Mouse (Mus musculus) lung, postnatal 0 days (tissue): ENCODE results near the gene Rabl3. TPM values are rescaled to one million over a fixed set of nuclear protein-coding genes. Genes with fewer than 3 reads are reported as not detected.

Experiments
- ATAC-seq: fragments of 200-750 bp; cut with Nextera tagmentation; 2 replicates; pipeline ENCODE4 v1.8.0; 2017; ENCODE audit warnings: moderate library complexity
- DNase-seq: peaks from one replicate; pipeline ENCODE4 v3.0.0-alpha.2; 2016; ENCODE audit warnings: low spot score
- H3K27ac ChIP-seq: fragments of 300-500 bp; sonication (generic); 2 replicates; pipeline ENCODE4 v1.5.1; 2014; ENCODE audit warnings: antibody characterized with exemption, mild to moderate bottlenecking, low read length, mixed read lengths
- H3K27me3 ChIP-seq: fragments of 300-500 bp; sonication (generic); replicated peaks from 2 replicates; pipeline ENCODE4 v1.6.1; 2014; ENCODE audit warnings: low read length, mixed read lengths; ENCODE audit not compliant: insufficient read depth
- H3K36me3 ChIP-seq: fragments of 300-500 bp; sonication (generic); 2 replicates; pipeline ENCODE4 v1.6.1; 2014; ENCODE audit warnings: low read length, mixed read lengths; ENCODE audit not compliant: insufficient read depth
- H3K4me1 ChIP-seq: fragments of 300-500 bp; sonication (generic); 2 replicates; pipeline ENCODE4 v1.6.1; 2014; ENCODE audit warnings: antibody characterized with exemption, low read depth, low read length, mixed read lengths; ENCODE audit not compliant: insufficient read depth
- H3K4me2 ChIP-seq: fragments of 300-500 bp; sonication (generic); replicated peaks from 2 replicates; pipeline ENCODE4 v1.6.1; 2014; ENCODE audit warnings: low read depth, mild to moderate bottlenecking, low read length, moderate library complexity, mixed read lengths
- H3K4me3 ChIP-seq: fragments of 300-500 bp; sonication (generic); 2 replicates; pipeline ENCODE4 v1.5.1; 2014; ENCODE audit warnings: low read depth, low read length
- H3K9ac ChIP-seq: fragments of 300-500 bp; sonication (generic); replicated peaks from 2 replicates; pipeline ENCODE4 v1.6.1; 2014; ENCODE audit warnings: low read depth, mild to moderate bottlenecking
- H3K9me3 ChIP-seq: fragments of 300-500 bp; sonication (generic); 2 replicates; pipeline ENCODE4 v1.6.1; 2016; ENCODE audit warnings: low read length, mixed read lengths
- CTCF ChIP-seq: IDR thresholded peaks from 2 replicates; pipeline ENCODE4 v1.5.1; 2016; ENCODE audit warnings: antibody characterized with exemption, mild to moderate bottlenecking
- EP300 ChIP-seq: IDR thresholded peaks from 2 replicates; pipeline ENCODE4 v1.6.1; 2016; ENCODE audit warnings: antibody characterized with exemption, mild to moderate bottlenecking, control low read depth
- WGBS: fragments of 180-500 bp; shearing (Covaris S2); extraction: QIAGEN DNeasy Blood & Tissue Kit; methylation state at CpG from one replicate; pipeline ENCODE4 v1.1.7; 2014; 5-methylcytosine and 5-hydroxymethylcytosine counted together
- polyA plus RNA-seq: library from polyadenylated mRNA; unstranded; fragments of >200 nt; fragmentation: Nextera tagmentation; extraction: Ambion mirVana; gene quantifications from 2 replicates; pipeline ENCODE4 v1.2.1, GENCODE M21; 2015

The Rabl3 gene
- polyA plus RNA-seq, 1 experiment from 2014 or later, result 11.3 TPM

DNA sequence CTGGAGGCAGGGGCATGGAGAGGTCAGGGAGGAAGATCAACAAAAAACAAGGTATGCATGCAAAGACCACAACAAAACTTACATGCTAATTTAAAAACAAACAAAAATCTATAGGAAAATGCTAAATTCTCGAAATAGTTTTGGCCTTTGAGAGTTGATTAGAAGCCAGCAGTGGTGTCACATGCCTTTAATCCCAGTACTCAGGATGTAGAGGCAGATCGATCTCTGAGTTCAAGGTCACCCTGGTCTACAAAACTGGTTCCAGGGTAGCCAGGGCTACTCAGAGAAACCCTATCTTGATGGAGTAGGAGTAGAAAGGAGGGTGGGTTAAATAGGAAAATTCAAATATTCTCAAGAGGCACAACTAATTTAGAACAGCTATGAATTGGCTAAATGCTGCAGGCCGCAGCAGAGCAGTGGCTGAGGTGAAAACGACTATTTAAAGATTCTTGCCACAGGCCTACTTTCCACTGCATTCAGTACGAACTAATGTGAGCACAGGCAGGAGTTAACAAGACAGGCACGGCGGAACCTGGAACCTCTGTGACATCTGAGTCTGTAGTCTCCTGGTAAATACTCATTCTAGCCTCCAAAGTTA is 17.5 kb upstream of the Rabl3 start:
- no peak for ATAC-seq
- H3K4me3 ChIP-seq, result no peak overlapping the region
- no peak overlapping the region for H3K4me2 ChIP-seq
- TF ChIP-seq CTCF, result no peak
- TF ChIP-seq EP300, result no peak
- no peaks in the 10 kb centered on the region for H3K9me3 ChIP-seq
- WGBS, result 94% methylated on average over 7 of the region's 7 CpGs
- H3K27ac ChIP-seq, result no peak overlapping the region
- H3K36me3 ChIP-seq, result 0 out of 2 replicates have a peak, but pooled peaks cover 5% of the 10 kb centered on the region
- H3K9ac ChIP-seq, result no peak overlapping the region
- H3K27me3 ChIP-seq, result no peaks in the 10 kb centered on the region
- H3K4me1 ChIP-seq, result no peaks in the 10 kb centered on the region
- DNase-seq, result no peak

DNA sequence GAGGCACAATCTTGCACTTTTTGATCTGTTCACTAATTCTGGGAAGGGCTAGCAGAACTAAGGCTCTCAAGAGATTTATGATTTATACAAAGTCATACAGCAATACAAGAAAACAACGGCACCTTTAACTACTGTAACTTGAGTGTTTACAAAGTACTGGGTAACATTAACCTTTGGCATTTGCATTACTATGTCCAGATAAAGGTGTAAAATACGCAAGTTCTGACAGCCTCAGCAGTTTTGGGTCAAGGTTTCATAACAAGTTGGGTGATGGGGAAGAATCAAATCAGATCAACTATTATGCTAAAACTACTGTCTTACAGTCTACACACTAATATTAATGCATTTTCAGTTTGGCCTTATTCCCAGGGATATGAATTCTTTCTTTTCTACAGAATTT is 14.6 kb upstream of the Rabl3 start:
- Histone ChIP-seq H3K27me3 (no peaks in the 10 kb centered on the region), H3K4me2 (no peak overlapping the region), H3K9ac (no peak overlapping the region), H3K36me3 (0 out of 2 replicates have a peak, but pooled peaks cover 5% of the 10 kb centered on the region), H3K4me1 (no peaks in the 10 kb centered on the region), H3K27ac (no peak overlapping the region), H3K4me3 (no peak overlapping the region), H3K9me3 (no peaks in the 10 kb centered on the region)
- TF ChIP-seq CTCF, result no peak
- no peak for TF ChIP-seq EP300
- WGBS, result 79% methylated on average over 2 of the region's 2 CpGs
- DNase-seq, result no peak
- no peak for ATAC-seq

DNA sequence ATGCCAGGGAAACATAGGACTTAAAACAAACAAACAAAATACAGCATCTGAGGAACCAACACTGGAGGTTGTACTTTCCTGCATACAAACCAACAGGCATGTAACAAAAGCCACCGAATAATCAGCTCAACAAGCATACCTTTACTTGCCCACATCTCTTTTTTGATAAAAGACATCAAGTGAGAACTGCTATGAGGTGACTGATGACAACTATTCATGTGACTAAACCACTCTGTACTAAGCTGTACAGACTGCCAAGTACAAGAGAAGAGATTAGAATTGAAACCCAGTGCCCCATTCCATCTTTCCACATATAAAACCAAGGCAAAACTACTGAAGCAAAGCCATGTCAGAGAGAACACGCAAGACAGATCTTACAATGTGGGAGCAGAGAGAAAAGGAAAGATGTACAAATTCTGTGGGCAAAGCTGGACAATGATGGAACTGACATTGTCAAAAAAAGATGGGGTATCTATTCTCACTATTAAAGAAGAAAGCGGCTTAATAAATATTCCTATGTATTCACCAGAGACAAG is 12.9 kb upstream of the Rabl3 start:
- Histone ChIP-seq H3K4me1 (no peaks in the 10 kb centered on the region), H3K36me3 (0 out of 2 replicates have a peak, but pooled peaks cover 5% of the 10 kb centered on the region), H3K27ac (no peak overlapping the region), H3K4me2 (no peak overlapping the region), H3K27me3 (no peaks in the 10 kb centered on the region), H3K4me3 (no peak overlapping the region), H3K9ac (no peak overlapping the region), H3K9me3 (no peaks in the 10 kb centered on the region)
- DNase-seq (no peak), ATAC-seq (no peak)
- WGBS, result 94% methylated on average over 3 of the region's 3 CpGs
- no peak for TF ChIP-seq EP300

DNA sequence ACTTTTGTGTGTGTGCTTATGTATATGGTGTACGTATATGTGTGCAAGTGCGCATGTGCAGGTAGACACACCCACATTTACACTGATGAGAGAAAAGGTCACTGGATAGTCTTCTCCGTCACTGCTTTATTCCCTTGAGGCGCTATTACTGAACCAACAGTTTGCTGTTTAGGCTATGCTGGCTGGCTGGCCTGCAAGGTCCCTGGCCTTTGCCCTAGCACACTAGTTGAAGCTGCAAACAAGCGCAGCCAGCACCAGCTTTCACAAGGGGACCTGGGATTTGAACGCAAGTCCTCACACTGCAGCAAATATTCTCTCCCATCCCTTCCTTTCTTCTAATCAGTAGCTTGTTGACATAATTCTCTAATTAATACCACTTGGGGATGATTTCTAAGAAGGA is 9.5 kb upstream of the Rabl3 start:
- DNase-seq, result no peak
- H3K9me3 ChIP-seq, result no peaks in the 10 kb centered on the region
- ATAC-seq, result no peak
- H3K27me3 ChIP-seq, result no peaks in the 10 kb centered on the region
- WGBS, result 91% methylated on average over 6 of the region's 6 CpGs
- no peak overlapping the region for H3K4me3 ChIP-seq
- H3K4me2 ChIP-seq, result no peak overlapping the region
- H3K9ac ChIP-seq, result no peak overlapping the region
- no peaks in the 10 kb centered on the region for H3K4me1 ChIP-seq
- no peak overlapping the region for H3K27ac ChIP-seq
- no peaks in the 10 kb centered on the region for H3K36me3 ChIP-seq
- no peak for TF ChIP-seq EP300
- no peak for TF ChIP-seq CTCF

DNA sequence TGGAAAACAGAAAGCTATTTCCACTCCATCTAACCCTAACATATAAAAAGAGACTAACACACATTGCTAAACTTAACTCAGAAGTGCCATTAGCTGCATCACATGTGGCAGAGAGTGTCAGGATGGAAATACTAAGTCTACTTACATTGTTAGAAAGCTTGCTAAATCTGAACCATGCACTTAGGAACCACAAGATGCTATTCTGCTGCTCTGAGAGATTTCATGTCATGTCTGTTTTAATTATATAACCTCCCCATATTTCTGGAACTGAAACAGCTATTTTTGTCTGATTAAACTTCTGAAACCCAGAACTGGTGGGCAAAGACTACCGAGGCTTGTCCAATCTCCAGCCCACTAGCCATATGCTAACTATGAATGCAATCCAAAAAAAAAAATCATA is 7.6 kb upstream of the Rabl3 start:
- 86% methylated on average over 1 of the region's 1 CpGs for WGBS
- no peak for DNase-seq
- Histone ChIP-seq H3K27me3 (no peaks in the 10 kb centered on the region), H3K4me3 (no peak overlapping the region), H3K4me1 (no peaks in the 10 kb centered on the region), H3K36me3 (no peaks in the 10 kb centered on the region), H3K9ac (no peak overlapping the region), H3K4me2 (no peak overlapping the region), H3K9me3 (no peaks in the 10 kb centered on the region), H3K27ac (no peak overlapping the region)
- TF ChIP-seq CTCF (no peak), EP300 (no peak)
- no peak for ATAC-seq

DNA sequence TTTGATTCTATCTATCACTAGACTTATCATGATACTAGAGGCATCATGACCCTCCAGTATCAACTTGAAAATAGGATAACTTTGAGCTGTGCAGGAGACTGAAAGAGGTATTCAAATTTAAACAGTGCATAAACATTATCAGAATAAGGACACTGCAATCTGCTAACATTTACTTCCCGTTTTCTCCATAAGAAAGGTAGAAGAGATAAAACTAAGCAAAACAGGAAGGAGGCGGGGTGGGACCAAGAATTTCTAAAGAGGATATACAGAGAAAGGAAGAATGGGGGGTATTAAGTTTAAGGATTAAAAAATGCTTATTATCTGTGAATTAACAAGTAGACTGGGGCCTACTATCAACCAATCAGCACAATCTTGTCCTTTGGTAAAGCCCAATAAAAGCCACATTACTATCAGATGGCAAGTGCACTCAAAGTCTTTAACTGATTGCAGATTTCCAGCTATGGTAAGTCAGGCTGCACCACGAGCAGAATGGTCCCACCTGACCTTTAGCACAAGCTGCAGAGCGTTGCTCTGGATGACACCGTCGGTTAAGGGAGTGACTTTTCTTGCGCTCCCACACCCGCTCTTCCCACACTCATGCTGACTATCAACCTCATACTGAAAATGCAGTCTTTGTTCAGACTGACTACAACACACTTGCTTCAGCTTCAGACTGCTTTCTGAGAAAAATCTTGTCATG is 6.2 kb upstream of the Rabl3 start:
- H3K4me1 ChIP-seq, result no peaks in the 10 kb centered on the region
- no peaks in the 10 kb centered on the region for H3K9me3 ChIP-seq
- WGBS, result 82% methylated on average over 8 of the region's 8 CpGs
- no peak overlapping the region for H3K9ac ChIP-seq
- H3K4me2 ChIP-seq, result no peak overlapping the region
- H3K27ac ChIP-seq, result no peak overlapping the region
- no peak for TF ChIP-seq EP300
- no peak for TF ChIP-seq CTCF
- no peaks in the 10 kb centered on the region for H3K27me3 ChIP-seq
- H3K36me3 ChIP-seq, result no peaks in the 10 kb centered on the region
- no peak for ATAC-seq
- no peak for DNase-seq
- H3K4me3 ChIP-seq, result no peak overlapping the region
